Mouse (Mus musculus) adrenal gland, postnatal 4 days (tissue): ENCODE results near the gene Tgm3. TPM values are rescaled to one million over a fixed set of nuclear protein-coding genes. Genes with fewer than 3 reads are reported as not detected.

Experiments
- DNase-seq, 2 experiments: peaks; one replicate each; pipeline ENCODE4 v3.0.0; 2021 to 2022; ENCODE audit warnings: low spot score in 2 of 2, mixed read lengths in 2 of 2
- microRNA-seq: library from miRNA; unstranded; fragments of <30 nt; microRNA quantifications from one replicate; pipeline ENCODE4 v1.2.0, GENCODE M21; 2021
- total RNA-seq, 2 experiments: library from RNA; stranded (reverse); gene quantifications; 2 replicates each; pipeline ENCODE4 v1.2.3; 2021

Gene Tgm3
- total RNA-seq, 2 experiments from 2014 or later = 0.14 to 0.17 TPM

DNA sequence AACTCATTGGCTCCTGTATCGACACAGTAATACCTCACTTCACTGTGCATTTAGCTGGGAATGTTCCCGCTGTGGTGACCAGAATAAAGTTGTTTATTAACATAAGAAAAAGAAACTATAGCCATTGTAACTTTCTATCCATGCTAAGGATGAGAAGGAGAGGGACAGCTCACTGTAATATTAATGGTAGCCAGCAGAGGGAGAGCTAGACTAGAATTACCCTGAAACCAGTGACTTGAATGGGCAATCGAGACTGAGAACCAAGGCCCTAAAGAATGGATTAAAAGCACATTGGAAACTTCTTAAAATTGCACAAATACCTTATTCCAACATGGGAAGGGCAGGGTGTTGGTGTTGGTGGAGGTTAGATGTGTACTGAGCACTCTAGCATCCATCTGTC is 56.1 kb downstream of the Tgm3 start:
- DNase-seq = no peak

DNA sequence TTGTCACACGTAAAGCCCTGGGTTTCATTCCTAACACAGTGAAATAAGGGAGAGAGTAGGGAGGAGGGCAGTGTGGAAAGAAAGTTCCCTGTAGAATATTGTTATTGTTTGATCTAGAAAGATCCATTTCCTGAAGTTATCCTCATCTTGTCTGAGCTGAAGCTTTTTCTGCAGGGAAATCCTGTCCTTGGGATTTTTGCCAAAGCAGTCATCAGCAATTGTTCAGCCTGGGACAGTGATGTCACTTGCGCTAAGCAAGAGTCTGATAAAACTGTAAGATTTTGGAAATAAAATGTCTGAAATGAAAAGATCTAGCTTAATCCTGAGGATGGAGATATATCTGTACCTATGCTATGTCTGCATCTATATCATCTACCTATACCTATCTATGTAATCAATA is 58.2 kb downstream of the Tgm3 start:
- no peak for DNase-seq

Small RNAs within 50 kb of the gene (microRNA-seq; reads per million reads assigned to microRNA genes)
- gene Mir6339 = not detected

Other genes with a start within 250 kb of the Tgm3 start
- gene Stk35, start 211.8 kb upstream of the Tgm3 start, total RNA-seq = 10 to 100 TPM; 27.4 to 29.4 TPM
- not detected for gene Tgm6, start 100.1 kb downstream of the Tgm3 start, total RNA-seq
- 100 to 1,000 TPM; 231 to 233 TPM for gene Snrpb, start 167.1 kb downstream of the Tgm3 start, total RNA-seq
- not detected for gene Tmc2, start 182.8 kb downstream of the Tgm3 start, total RNA-seq